Mouse (Mus musculus): ENCODE results near the gene Poldip2. TPM values are rescaled to one million over a fixed set of nuclear protein-coding genes. Genes with fewer than 3 reads are reported as not detected.

Poldip2 gene
- polyA plus RNA-seq, 1 experiment from 2014 or later: 95.8 TPM

Other genes with a start within 250 kb of the Poldip2 start
- 0.21 and 0.29 TPM in 2 replicates for gene BC030499, start 221.4 kb upstream of the Poldip2 start, polyA plus RNA-seq (2015; fragmentation: Nextera tagmentation; extraction: Ambion mirVana)
- 28.0 and 31.5 TPM in 2 replicates for gene Spag5, start 210.7 kb upstream of the Poldip2 start, polyA plus RNA-seq (2015; fragmentation: Nextera tagmentation; extraction: Ambion mirVana)
- 2.3 TPM in 2 replicates for gene Aldoc, start 189.2 kb upstream of the Poldip2 start, polyA plus RNA-seq (2015; fragmentation: Nextera tagmentation; extraction: Ambion mirVana)
- gene Pigs, start 183.8 kb upstream of the Poldip2 start, polyA plus RNA-seq (2015; fragmentation: Nextera tagmentation; extraction: Ambion mirVana): 43.9 and 47.9 TPM in 2 replicates
- gene Unc119, start 168.7 kb upstream of the Poldip2 start, polyA plus RNA-seq (2015; fragmentation: Nextera tagmentation; extraction: Ambion mirVana): 36.8 and 39.5 TPM in 2 replicates
- gene Foxn1, start 125.6 kb upstream of the Poldip2 start, polyA plus RNA-seq (2015; fragmentation: Nextera tagmentation; extraction: Ambion mirVana): 22.4 and 33.0 TPM in 2 replicates
- gene Slc13a2, start 90.0 kb upstream of the Poldip2 start, polyA plus RNA-seq (2015; fragmentation: Nextera tagmentation; extraction: Ambion mirVana): 0.43 and 0.76 TPM in 2 replicates
- 6.8 and 8.3 TPM in 2 replicates for gene Slc46a1, start 46.5 kb upstream of the Poldip2 start, polyA plus RNA-seq (2015; fragmentation: Nextera tagmentation; extraction: Ambion mirVana)
- gene Sarm1, start 14.4 kb upstream of the Poldip2 start, polyA plus RNA-seq (2015; fragmentation: Nextera tagmentation; extraction: Ambion mirVana): 0.17 and 0.31 TPM in 2 replicates
- gene Vtn, start 13.1 kb upstream of the Poldip2 start, polyA plus RNA-seq (2015; fragmentation: Nextera tagmentation; extraction: Ambion mirVana): 5.2 and 5.8 TPM in 2 replicates
- 0.17 TPM in 1 of 2 replicates, not detected in the other for gene Sebox, start 8.7 kb upstream of the Poldip2 start, polyA plus RNA-seq (2015; fragmentation: Nextera tagmentation; extraction: Ambion mirVana)
- gene Tmem199, start within 50 bp of the Poldip2 start, polyA plus RNA-seq (2015; fragmentation: Nextera tagmentation; extraction: Ambion mirVana): 53.6 and 54.2 TPM in 2 replicates
- 17.9 and 18.3 TPM in 2 replicates for gene Tnfaip1, start 24.1 kb downstream of the Poldip2 start, polyA plus RNA-seq (2015; fragmentation: Nextera tagmentation; extraction: Ambion mirVana)
- 151 and 161 TPM in 2 replicates for gene Ift20, start 24.2 kb downstream of the Poldip2 start, polyA plus RNA-seq (2015; fragmentation: Nextera tagmentation; extraction: Ambion mirVana)
- gene Tmem97, start 38.6 kb downstream of the Poldip2 start, polyA plus RNA-seq (2015; fragmentation: Nextera tagmentation; extraction: Ambion mirVana): 59.1 and 68.2 TPM in 2 replicates
- gene Nlk, start 185.2 kb downstream of the Poldip2 start, polyA plus RNA-seq (2015; fragmentation: Nextera tagmentation; extraction: Ambion mirVana): 21.3 and 23.3 TPM in 2 replicates
- 48.5 and 50.8 TPM in 2 replicates for gene Ccnq, start 239.5 kb downstream of the Poldip2 start, polyA plus RNA-seq (2015; fragmentation: Nextera tagmentation; extraction: Ambion mirVana)